Mouse (Mus musculus) gastrocnemius, adult 8-10 months (tissue): Measurements from ENCODE around the gene Hipk4. TPM values are rescaled to one million over a fixed set of nuclear protein-coding genes. Genes with fewer than 3 reads are reported as not detected.
"Not testable (repeated sequence)": the region's sequence is repeated elsewhere in the genome, so short reads cannot be mapped to it uniquely, and the experiment has no call there.

Experiments used
- DNase-seq, 2 experiments: peaks; one replicate each; pipeline ENCODE4 v3.0.0; 2022; ENCODE audit warnings: low spot score in 2 of 2
- total RNA-seq, 4 experiments: library from RNA; stranded (reverse); gene quantifications; 2 replicates each; pipeline ENCODE4 v1.2.4; 2022

Gene Hipk4
- total RNA-seq, 4 experiments from 2014 or later: 0.11 TPM; not detected in 3

GRCm38 (mm10) chr7:27494659-27495367, 28.3 kb upstream of the Hipk4 start:
- not testable (repeated sequence) for DNase-seq

- DNase-seq: no peak
Observed at GRCm38 (mm10) chr7:27499036-27499435, 24.0 kb upstream of the Hipk4 start, which contains the start of gene Prx. Gene Prx (plus strand): TSS chr7:27499324.

- DNase-seq: peak; percentile 66 to 69
Observed at GRCm38 (mm10) chr7:27501620-27502019, 21.4 kb upstream of the Hipk4 start.

- DNase-seq: no peak
Observed at GRCm38 (mm10) chr7:27506765-27507370, 16.2 kb upstream of the Hipk4 start.

GRCm38 (mm10) chr7:27507711-27508647, 15.1 kb upstream of the Hipk4 start:
- peak; percentile 97 to 99 for DNase-seq

GRCm38 (mm10) chr7:27508648-27509005, 14.4 kb upstream of the Hipk4 start:
- DNase-seq: peak; percentile 28 to 50

- DNase-seq: no peak
Observed at GRCm38 (mm10) chr7:27510809-27511208, 12.3 kb upstream of the Hipk4 start.

GRCm38 (mm10) chr7:27514961-27515360, 8.1 kb upstream of the Hipk4 start:
- DNase-seq: no peak

GRCm38 (mm10) chr7:27518314-27518713, 4.8 kb upstream of the Hipk4 start:
- DNase-seq: no peak

- DNase-seq: no peak
Observed at GRCm38 (mm10) chr7:27520104-27520503, 3.0 kb upstream of the Hipk4 start.

GRCm38 (mm10) chr7:27520599-27520998, 2.5 kb upstream of the Hipk4 start:
- DNase-seq: no peak

- no peak for DNase-seq
Observed at GRCm38 (mm10) chr7:27523805-27524204, 738 bp downstream of the Hipk4 start.

- DNase-seq: peak; percentile 41 to 61
Observed at GRCm38 (mm10) chr7:27526039-27526827, 3.2 kb downstream of the Hipk4 start.

GRCm38 (mm10) chr7:27529070-27529469, 6.0 kb downstream of the Hipk4 start:
- no peak for DNase-seq

GRCm38 (mm10) chr7:27530937-27531336, 7.9 kb downstream of the Hipk4 start:
- DNase-seq: no peak

- DNase-seq: no peak
Observed at GRCm38 (mm10) chr7:27531707-27532106, 8.6 kb downstream of the Hipk4 start.

- DNase-seq: no peak
Observed at GRCm38 (mm10) chr7:27532480-27533050, 9.5 kb downstream of the Hipk4 start.

GRCm38 (mm10) chr7:27535386-27535785, 12.3 kb downstream of the Hipk4 start:
- no peak for DNase-seq

GRCm38 (mm10) chr7:27536618-27537017, 13.6 kb downstream of the Hipk4 start:
- DNase-seq: no peak

- DNase-seq: no peak
Observed at GRCm38 (mm10) chr7:27537998-27538397, 14.9 kb downstream of the Hipk4 start.

- DNase-seq: no peak
Observed at GRCm38 (mm10) chr7:27538797-27539196, 15.7 kb downstream of the Hipk4 start.
